Mouse (Mus musculus) MEL (cell line): Measurements from ENCODE around the gene Xpnpep2. TPM values are rescaled to one million over a fixed set of nuclear protein-coding genes. Genes with fewer than 3 reads are reported as not detected.

Experiments used
- DNase-seq: peaks from one replicate; pipeline ENCODE4 v3.0.0; 2011; ENCODE audit warnings: low read depth, low spot score
- H3K27ac ChIP-seq: 2 replicates; pipeline ENCODE4 v1.5.1; 2012; ENCODE audit warnings: low read depth, mild to moderate bottlenecking, control low read depth, low read length, moderate library complexity; ENCODE audit not compliant: control insufficient read depth
- H3K27me3 ChIP-seq, 2 experiments: fragments of 150-350 bp in 1 of 2; sonication (generic) in 1 of 2; 2 replicates each; pipeline ENCODE4 v1.6.1; 2012; ENCODE audit warnings: low read length in 2 of 2, mild to moderate bottlenecking in 2 of 2, improper control_type of control experiment in 1 of 2, moderate library complexity in 1 of 2; ENCODE audit not compliant: insufficient read depth in 2 of 2, control insufficient read depth in 1 of 2
- H3K36me3 ChIP-seq, 2 experiments: 2 replicates each; pipeline ENCODE4 v1.6.1; 2012 to 2014; ENCODE audit warnings: low read length in 2 of 2, improper control_type of control experiment in 1 of 2, inconsistent platforms in 1 of 2, mild to moderate bottlenecking in 1 of 2; ENCODE audit not compliant: insufficient read depth in 2 of 2, control insufficient read depth in 1 of 2
- H3K4me1 ChIP-seq, 2 experiments: fragments of 150-350 bp in 1 of 2; sonication (generic) in 1 of 2; 2 replicates each; pipeline ENCODE4 v1.6.1; 2012; ENCODE audit warnings: low read length in 2 of 2, improper control_type of control experiment in 1 of 2, mild to moderate bottlenecking in 1 of 2; ENCODE audit not compliant: insufficient read depth in 2 of 2, control insufficient read depth in 1 of 2
- H3K4me3 ChIP-seq, 2 experiments: fragments of 150-350 bp in 1 of 2; sonication (generic) in 1 of 2; 2 replicates each; pipeline ENCODE4 v1.5.1; 2012; ENCODE audit warnings: low read depth in 2 of 2, low read length in 2 of 2, mild to moderate bottlenecking in 2 of 2, moderate library complexity in 2 of 2, control low read depth in 1 of 2, improper control_type of control experiment in 1 of 2; ENCODE audit not compliant: control insufficient read depth in 1 of 2, insufficient read depth in 1 of 2
- H3K79me2 ChIP-seq: 2 replicates; pipeline ENCODE4 v1.6.1; 2012; ENCODE audit warnings: mild to moderate bottlenecking, low read length, moderate library complexity; ENCODE audit not compliant: control insufficient read depth, poor library complexity, insufficient read depth
- H3K9ac ChIP-seq: 2 replicates; pipeline ENCODE4 v1.6.1; 2012; ENCODE audit warnings: low read depth, mild to moderate bottlenecking, control low read depth, low read length, moderate library complexity; ENCODE audit not compliant: control insufficient read depth, poor library complexity, severe bottlenecking
- H3K9me3 ChIP-seq: fragments of 150-350 bp; sonication (generic); replicated peaks from 2 replicates; pipeline ENCODE4 v1.6.1; 2012; ENCODE audit warnings: mild to moderate bottlenecking, low read length, improper control_type of control experiment, moderate library complexity; ENCODE audit not compliant: insufficient read depth
- BHLHE40 ChIP-seq: IDR thresholded peaks from 2 replicates; pipeline ENCODE4 v1.6.1; 2012; ENCODE audit warnings: low read depth, mild to moderate bottlenecking, inconsistent platforms, low read length, improper control_type of control experiment, borderline replicate concordance
- CHD1 ChIP-seq: IDR thresholded peaks from 2 replicates; pipeline ENCODE4 v1.6.1; 2012; ENCODE audit warnings: low read depth, mild to moderate bottlenecking, inconsistent platforms, low read length, improper control_type of control experiment
- CHD2 ChIP-seq: IDR thresholded peaks from 2 replicates; pipeline ENCODE4 v1.6.1; 2011; ENCODE audit warnings: low read length, improper control_type of control experiment
- CTCF ChIP-seq, 3 experiments: IDR thresholded peaks in 2 of 3; conservative IDR thresholded peaks in 1 of 3; 2 replicates each; pipeline ENCODE4 v1.5.1; 2011 to 2012; ENCODE audit warnings: low read length in 3 of 3, low read depth in 2 of 3, mild to moderate bottlenecking in 2 of 3, improper control_type of control experiment in 1 of 3, inconsistent platforms in 1 of 3, mixed read lengths in 1 of 3, moderate library complexity in 1 of 3; ENCODE audit not compliant: control insufficient read depth in 1 of 3, insufficient read depth in 1 of 3, poor library complexity in 1 of 3, severe bottlenecking in 1 of 3
- E2F4 ChIP-seq: IDR thresholded peaks from 2 replicates; pipeline ENCODE4 v1.6.1; 2011; ENCODE audit warnings: low read depth, low read length, improper control_type of control experiment, borderline replicate concordance
- ELF1 ChIP-seq: IDR thresholded peaks from 2 replicates; pipeline ENCODE4 v1.6.1; 2014; ENCODE audit warnings: low read depth, mild to moderate bottlenecking, inconsistent platforms, low read length, improper control_type of control experiment, moderate library complexity
- EP300 ChIP-seq, 2 experiments: IDR thresholded peaks; 2 replicates each; pipeline ENCODE4 v1.6.1; 2011; ENCODE audit warnings: improper control_type of control experiment in 2 of 2, low read length in 2 of 2, low read depth in 1 of 2, mild to moderate bottlenecking in 1 of 2
- ETS1 ChIP-seq: IDR thresholded peaks from 2 replicates; pipeline ENCODE4 v1.6.1; 2012; ENCODE audit warnings: low read depth, mild to moderate bottlenecking, inconsistent platforms, low read length, improper control_type of control experiment, moderate library complexity
- GABPA ChIP-seq: IDR thresholded peaks from 2 replicates; pipeline ENCODE4 v1.6.1; 2012; ENCODE audit warnings: low read depth, mild to moderate bottlenecking, inconsistent platforms, low read length, improper control_type of control experiment, moderate library complexity
- GATA1 ChIP-seq: IDR thresholded peaks from 2 replicates; pipeline ENCODE4 v1.6.1; 2011; ENCODE audit warnings: low read depth, low read length, improper control_type of control experiment
- HCFC1 ChIP-seq: IDR thresholded peaks from 2 replicates; pipeline ENCODE4 v1.6.1; 2012; ENCODE audit warnings: low read depth, mild to moderate bottlenecking, inconsistent platforms, low read length, improper control_type of control experiment, moderate library complexity
- JUND ChIP-seq: IDR thresholded peaks from 2 replicates; pipeline ENCODE4 v1.6.1; 2011; ENCODE audit warnings: low read depth, mild to moderate bottlenecking, improper control_type of control experiment, low read length
- KAT2A ChIP-seq: conservative IDR thresholded peaks from 2 replicates; pipeline ENCODE4 v1.6.1; 2012; ENCODE audit warnings: low read depth, low read length, improper control_type of control experiment, inconsistent platforms
- MAFK ChIP-seq: IDR thresholded peaks from 2 replicates; pipeline ENCODE4 v1.6.1; 2011; ENCODE audit warnings: low read depth, mild to moderate bottlenecking, low read length, improper control_type of control experiment, borderline replicate concordance
- MAX ChIP-seq: IDR thresholded peaks from 2 replicates; pipeline ENCODE4 v1.6.1; 2011; ENCODE audit warnings: low read length, improper control_type of control experiment
- MEF2A ChIP-seq: IDR thresholded peaks from 2 replicates; pipeline ENCODE4 v1.6.1; 2014; ENCODE audit warnings: low read depth, mild to moderate bottlenecking, inconsistent platforms, low read length, improper control_type of control experiment; ENCODE audit not compliant: poor library complexity, insufficient replicate concordance, severe bottlenecking; ENCODE audit errors: extremely low read depth
- MXI1 ChIP-seq: IDR thresholded peaks from 2 replicates; pipeline ENCODE4 v1.6.1; 2011; ENCODE audit warnings: mild to moderate bottlenecking, low read depth, low read length, improper control_type of control experiment
- MYB ChIP-seq: IDR thresholded peaks from 2 replicates; pipeline ENCODE4 v1.6.1; 2011; ENCODE audit warnings: mild to moderate bottlenecking, low read depth, low read length, improper control_type of control experiment
- MYC ChIP-seq: IDR thresholded peaks from 2 replicates; pipeline ENCODE4 v1.6.1; 2011; ENCODE audit warnings: low read depth, mild to moderate bottlenecking, low read length, improper control_type of control experiment, moderate library complexity
- NELFE ChIP-seq: IDR thresholded peaks from 2 replicates; pipeline ENCODE4 v1.6.1; 2011; ENCODE audit warnings: low read depth, low read length, improper control_type of control experiment
- POLR2A ChIP-seq, 2 experiments: IDR thresholded peaks; 2 replicates each; pipeline ENCODE4 v1.6.1; 2011 to 2012; ENCODE audit warnings: low read length in 2 of 2, mild to moderate bottlenecking in 2 of 2, control low read depth in 1 of 2, improper control_type of control experiment in 1 of 2, low read depth in 1 of 2, moderate library complexity in 1 of 2; ENCODE audit not compliant: control insufficient read depth in 1 of 2, insufficient read depth in 1 of 2, poor library complexity in 1 of 2
- POLR2AphosphoS2 ChIP-seq: IDR thresholded peaks from 2 replicates; pipeline ENCODE4 v1.6.1; 2011; ENCODE audit warnings: low read length, improper control_type of control experiment
- RAD21 ChIP-seq: IDR thresholded peaks from 2 replicates; pipeline ENCODE4 v1.6.1; 2011; ENCODE audit warnings: mild to moderate bottlenecking, low read depth, low read length, improper control_type of control experiment
- RCOR1 ChIP-seq: IDR thresholded peaks from 2 replicates; pipeline ENCODE4 v1.6.1; 2012; ENCODE audit warnings: low read depth, mild to moderate bottlenecking, inconsistent platforms, low read length, improper control_type of control experiment
- SIN3A ChIP-seq: IDR thresholded peaks from 2 replicates; pipeline ENCODE4 v1.6.1; 2012; ENCODE audit warnings: low read length, improper control_type of control experiment, inconsistent platforms
- SMC3 ChIP-seq: IDR thresholded peaks from 2 replicates; pipeline ENCODE4 v1.6.1; 2011; ENCODE audit warnings: low read depth, low read length, improper control_type of control experiment
- TAL1 ChIP-seq: IDR thresholded peaks from 2 replicates; pipeline ENCODE4 v1.6.1; 2012; ENCODE audit warnings: mild to moderate bottlenecking, inconsistent platforms, low read length, moderate library complexity, mixed read lengths
- TBP ChIP-seq: IDR thresholded peaks from 2 replicates; pipeline ENCODE4 v1.8.0; 2011; ENCODE audit warnings: low read depth, low read length, improper control_type of control experiment
- TCF12 ChIP-seq: IDR thresholded peaks from 2 replicates; pipeline ENCODE4 v1.6.1; 2014; ENCODE audit warnings: low read depth, mild to moderate bottlenecking, inconsistent platforms, low read length, improper control_type of control experiment, moderate library complexity
- UBTF ChIP-seq: IDR thresholded peaks from 2 replicates; pipeline ENCODE4 v1.6.1; 2012; ENCODE audit warnings: low read depth, mild to moderate bottlenecking, inconsistent platforms, low read length, improper control_type of control experiment, moderate library complexity, borderline replicate concordance; ENCODE audit not compliant: insufficient read depth
- ZC3H11A ChIP-seq: IDR thresholded peaks from 2 replicates; pipeline ENCODE4 v1.6.1; 2012; ENCODE audit warnings: low read depth, mild to moderate bottlenecking, inconsistent platforms, low read length, improper control_type of control experiment
- polyA plus RNA-seq, 2 experiments: library from polyadenylated mRNA; stranded (reverse) in 1 of 2; unstranded in 1 of 2; fragments of >175 nt in 1 of 2; fragments of >200 nt in 1 of 2; gene quantifications; 2 replicates each; pipeline versions ENCODE4 v1.2.1 to v1.2.4; 2012; ENCODE audit warnings: low replicate concordance in 2 of 2, low read depth in 1 of 2; ENCODE audit not compliant: insufficient read length in 2 of 2, insufficient read depth in 1 of 2, missing spikeins in 1 of 2
- total RNA-seq: library from RNA; depleted of rRNA; stranded (reverse); fragments of 300-350 nt; gene quantifications from 2 replicates; pipeline ENCODE4 v1.2.3, GENCODE M21; 2012

The Xpnpep2 gene
- total and polyA plus RNA-seq, 3 experiments = 0.31 to 1.9 TPM; not detected in 1

GRCm38 (mm10) chrX:48138011-48138410, 29.5 kb downstream of the Xpnpep2 start:
- Histone ChIP-seq H3K4me3 (peak overlapping the region in 1 of 2 experiments; percentile 11; a peak in 1 of 4 replicates), H3K27me3 (no peaks in the 10 kb centered on the region)

GRCm38 (mm10) chrX:48138539-48139275, 30.2 kb downstream of the Xpnpep2 start:
- peaks cover 12 to 35% of the 10 kb centered on the region in 2 experiments for H3K4me1 ChIP-seq
- H3K79me2 ChIP-seq = no peaks in the 10 kb centered on the region
- peak; percentile 91 for DNase-seq
- H3K27ac ChIP-seq = peak overlapping the region; percentile 91
- H3K27me3 ChIP-seq = no peaks in the 10 kb centered on the region
- peak overlapping the region; percentile 40 to 59 for H3K4me3 ChIP-seq
- H3K36me3 ChIP-seq = peaks cover 0 to 23% of the 10 kb centered on the region in 2 experiments; a peak in 2 of 4 replicates
- H3K9me3 ChIP-seq = no peaks in the 10 kb centered on the region
- peak overlapping the region; percentile 55 for H3K9ac ChIP-seq
- no peak for TF ChIP-seq MAX
- TF ChIP-seq CHD1 = no peak
- peak; percentile 95 for TF ChIP-seq TBP
- TF ChIP-seq MAFK = no peak
- TF ChIP-seq HCFC1 = 0 out of 2 replicates have a peak, but pooled peaks have one; percentile 45
- TF ChIP-seq UBTF = no peak
- TF ChIP-seq MEF2A = no peak
- TF ChIP-seq SIN3A = peak; percentile 61
- peak; percentile 84; the same call in 1 of the 2 replicates for TF ChIP-seq TCF12
- TF ChIP-seq E2F4 = no peak
- TF ChIP-seq NELFE = no peak
- TF ChIP-seq MYB = no peak
- peak; percentile 91 for TF ChIP-seq ETS1
- peak; percentile 60; the same call in 1 of the 2 replicates for TF ChIP-seq BHLHE40
- no peak for TF ChIP-seq KAT2A
- no peak for TF ChIP-seq MXI1
- TF ChIP-seq TAL1 = peak; percentile 77
- TF ChIP-seq JUND = no peak
- peak; percentile 87 for TF ChIP-seq RCOR1
- TF ChIP-seq CHD2 = no peak
- 0 out of 4 replicates have a peak, but pooled peaks of 1 of the 2 experiments have one; percentile 26 for TF ChIP-seq POLR2A (IDR thresholded peaks at IDR 0.05; ENCODE audit: control insufficient read depth in 1 of 2, insufficient read depth in 1 of 2, low read depth in 1 of 2, low read length in 2 of 2, poor library complexity in 1 of 2)
- peak; percentile 92 for TF ChIP-seq GATA1
- TF ChIP-seq ELF1 = 0 out of 2 replicates have a peak, but pooled peaks have one; percentile 62

More at GRCm38 (mm10) chrX:48138011-48138410, 29.5 kb downstream of the Xpnpep2 start:
- Histone ChIP-seq H3K9me3 (no peaks in the 10 kb centered on the region), H3K79me2 (no peaks in the 10 kb centered on the region), H3K9ac (peak overlapping the region; percentile 45), H3K27ac (peak overlapping the region; percentile 91), H3K4me1 (peaks cover 12 to 34% of the 10 kb centered on the region in 2 experiments), H3K36me3 (peaks cover 0 to 23% of the 10 kb centered on the region in 2 experiments; a peak in 2 of 4 replicates)
- no peak for DNase-seq
- TF ChIP-seq POLR2A (IDR thresholded peaks at IDR 0.05; ENCODE audit: control insufficient read depth in 1 of 2, insufficient read depth in 1 of 2, low read depth in 1 of 2, low read length in 2 of 2, poor library complexity in 1 of 2) (no peak), RCOR1 (no peak), RAD21 (no peak), KAT2A (no peak), EP300 (IDR thresholded peaks at IDR 0.05; ENCODE audit: low read depth in 1 of 2, low read length in 2 of 2) (no peak), CTCF (IDR thresholded peaks at IDR 0.05 in 2 of 3, conservative IDR thresholded peaks at IDR 0.05 in 1 of 3; ENCODE audit: control insufficient read depth in 1 of 3, insufficient read depth in 1 of 3, low read depth in 2 of 3, low read length in 3 of 3, poor library complexity in 1 of 3, severe bottlenecking in 1 of 3) (no peak), SMC3 (no peak), GABPA (no peak), NELFE (no peak), BHLHE40 (no peak), MAX (no peak), POLR2AphosphoS2 (no peak), MAFK (no peak), MYB (no peak), MXI1 (no peak), ZC3H11A (no peak), MEF2A (no peak), MYC (no peak), CHD1 (no peak)
- TF ChIP-seq, all 39 proteins: peak for 0
